Mouse (Mus musculus) lung, embryonic 14.5 days (tissue): ENCODE measurements around the gene Tjp1. TPM values are rescaled to one million over a fixed set of nuclear protein-coding genes. Genes with fewer than 3 reads are reported as not detected.

Experiments used
- ATAC-seq: fragments of 200-750 bp; cut with Nextera tagmentation; 2 replicates; pipeline ENCODE4 v1.8.0; 2017; ENCODE audit warnings: mild to moderate bottlenecking, moderate TSS enrichment, moderate library complexity; ENCODE audit not compliant: insufficient read depth
- DNase-seq: peaks from one replicate; pipeline ENCODE4 v3.0.0-alpha.2; 2015
- H3K27ac ChIP-seq: fragments of 300-500 bp; sonication (generic); 2 replicates; pipeline ENCODE4 v1.5.1; 2014; ENCODE audit warnings: low read depth, mild to moderate bottlenecking, moderate library complexity
- H3K27me3 ChIP-seq: fragments of 300-500 bp; sonication (generic); 2 replicates; pipeline ENCODE4 v1.6.1; 2014; ENCODE audit warnings: low read length, control low read depth; ENCODE audit not compliant: insufficient read depth
- H3K36me3 ChIP-seq: fragments of 300-500 bp; sonication (generic); 2 replicates; pipeline ENCODE4 v1.6.1; 2014; ENCODE audit warnings: control low read depth; ENCODE audit not compliant: insufficient read depth
- H3K4me1 ChIP-seq: fragments of 300-500 bp; sonication (generic); 2 replicates; pipeline ENCODE4 v1.6.1; 2014; ENCODE audit warnings: antibody characterized with exemption, control low read depth; ENCODE audit not compliant: insufficient read depth
- H3K4me2 ChIP-seq: fragments of 300-500 bp; sonication (generic); 2 replicates; pipeline ENCODE4 v1.6.1; 2014; ENCODE audit warnings: mild to moderate bottlenecking
- H3K4me3 ChIP-seq: fragments of 300-500 bp; sonication (generic); 2 replicates; pipeline ENCODE4 v1.5.1; 2014; ENCODE audit warnings: low read depth, low read length
- H3K9ac ChIP-seq: fragments of 300-500 bp; sonication (generic); 2 replicates; pipeline ENCODE4 v1.6.1; 2014
- H3K9me3 ChIP-seq: fragments of 300-500 bp; sonication (generic); 2 replicates; pipeline ENCODE4 v1.6.1; 2016; ENCODE audit warnings: low read depth, low read length, control low read depth
- CTCF ChIP-seq: IDR thresholded peaks from 2 replicates; pipeline ENCODE4 v1.5.1; 2016; ENCODE audit warnings: antibody characterized with exemption, low read depth
- WGBS: fragments of 180-500 bp; shearing (Covaris S2); extraction: QIAGEN DNeasy Blood & Tissue Kit; methylation state at CpG from one replicate; pipeline ENCODE4 v1.1.7; 2014; 5-methylcytosine and 5-hydroxymethylcytosine counted together
- polyA plus RNA-seq: library from polyadenylated mRNA; unstranded; fragments of >200 nt; fragmentation: Nextera tagmentation; extraction: Ambion mirVana; gene quantifications from 2 replicates; pipeline ENCODE4 v1.2.1, GENCODE M21; 2014

Gene Tjp1
- polyA plus RNA-seq, 1 experiment from 2014 or later: 32.2 TPM

GRCm38 (mm10) chr7:65486259-65486681, 41.3 kb downstream of the Tjp1 start:
- Histone ChIP-seq H3K9me3 (no peaks in the 10 kb centered on the region), H3K27me3 (no peaks in the 10 kb centered on the region), H3K36me3 (no peaks in the 10 kb centered on the region), H3K9ac (no peak overlapping the region), H3K4me2 (peak overlapping the region; percentile 51), H3K4me3 (peak overlapping the region; percentile 7), H3K27ac (no peak overlapping the region), H3K4me1 (no peaks in the 10 kb centered on the region; the same call in 1 of the 2 replicates)
- ATAC-seq (peak; percentile 83), DNase-seq (peak; percentile 80)
- WGBS: 6% methylated on average over 13 of the region's 13 CpGs
- no peak for TF ChIP-seq CTCF

GRCm38 (mm10) chr7:65484170-65484778, 43.3 kb downstream of the Tjp1 start:
- WGBS: 43% methylated on average over 5 of the region's 5 CpGs
- Histone ChIP-seq H3K36me3 (no peaks in the 10 kb centered on the region), H3K4me2 (no peak overlapping the region), H3K4me1 (no peaks in the 10 kb centered on the region; the same call in 1 of the 2 replicates), H3K9ac (no peak overlapping the region), H3K4me3 (no peak overlapping the region), H3K27me3 (no peaks in the 10 kb centered on the region), H3K9me3 (no peaks in the 10 kb centered on the region), H3K27ac (no peak overlapping the region)
- DNase-seq (no peak), ATAC-seq (no peak)
- no peak for TF ChIP-seq CTCF

- 52% methylated on average over 2 of the region's 2 CpGs for WGBS
- no peak overlapping the region for H3K27ac ChIP-seq
- H3K4me3 ChIP-seq: no peak overlapping the region
- no peak for TF ChIP-seq CTCF
- DNase-seq (no peak), ATAC-seq (no peak)
- H3K9me3 ChIP-seq: no peaks in the 10 kb centered on the region
- no peaks in the 10 kb centered on the region for H3K36me3 ChIP-seq
- H3K4me1 ChIP-seq: no peaks in the 10 kb centered on the region; the same call in 1 of the 2 replicates
- no peak overlapping the region for H3K4me2 ChIP-seq
- no peaks in the 10 kb centered on the region for H3K27me3 ChIP-seq
- H3K9ac ChIP-seq: no peak overlapping the region
These were observed 45.4 kb downstream of the Tjp1 start for GRCm38 (mm10) chr7:65482216-65482615.

- no peaks in the 10 kb centered on the region for H3K9me3 ChIP-seq
- H3K4me2 ChIP-seq: no peak overlapping the region
- no peak for TF ChIP-seq CTCF
- no peaks in the 10 kb centered on the region for H3K36me3 ChIP-seq
- no peak overlapping the region for H3K4me3 ChIP-seq
- H3K27me3 ChIP-seq: no peaks in the 10 kb centered on the region
- DNase-seq: no peak
- WGBS: 40% methylated on average over 3 of the region's 3 CpGs
- H3K9ac ChIP-seq: no peak overlapping the region
- no peak for ATAC-seq
- no peaks in the 10 kb centered on the region for H3K4me1 ChIP-seq
- no peak overlapping the region for H3K27ac ChIP-seq
These were observed 55.5 kb downstream of the Tjp1 start for GRCm38 (mm10) chr7:65472048-65472447.

GRCm38 (mm10) chr7:65471406-65471805, 56.2 kb downstream of the Tjp1 start:
- no peak for ATAC-seq
- WGBS: 74% methylated on average over 6 of the region's 6 CpGs

GRCm38 (mm10) chr7:65470214-65470613, 57.4 kb downstream of the Tjp1 start:
- Histone ChIP-seq H3K9ac (no peak overlapping the region), H3K36me3 (no peaks in the 10 kb centered on the region), H3K4me3 (no peak overlapping the region), H3K27me3 (no peaks in the 10 kb centered on the region), H3K27ac (peak overlapping the region; percentile 87), H3K4me1 (no peaks in the 10 kb centered on the region), H3K9me3 (no peaks in the 10 kb centered on the region), H3K4me2 (0 out of 2 replicates have a peak overlapping the region, but pooled peaks have one; percentile 33)
- DNase-seq (peak; percentile 41), ATAC-seq (peak; percentile 38; the same call in 1 of the 2 replicates)
- TF ChIP-seq CTCF: no peak
- 21% methylated on average over 8 of the region's 8 CpGs for WGBS

More at GRCm38 (mm10) chr7:65471406-65471805, 56.2 kb downstream of the Tjp1 start:
- no peak overlapping the region for H3K27ac ChIP-seq
- TF ChIP-seq CTCF: no peak
- no peak overlapping the region for H3K4me2 ChIP-seq
- no peaks in the 10 kb centered on the region for H3K4me1 ChIP-seq
- H3K9ac ChIP-seq: no peak overlapping the region
- no peaks in the 10 kb centered on the region for H3K9me3 ChIP-seq
- H3K36me3 ChIP-seq: no peaks in the 10 kb centered on the region
- H3K4me3 ChIP-seq: no peak overlapping the region
- DNase-seq: no peak
- H3K27me3 ChIP-seq: no peaks in the 10 kb centered on the region

GRCm38 (mm10) chr7:65469666-65470065, 57.9 kb downstream of the Tjp1 start:
- Histone ChIP-seq H3K9ac (no peak overlapping the region), H3K27ac (peak overlapping the region; percentile 87), H3K9me3 (no peaks in the 10 kb centered on the region), H3K4me2 (0 out of 2 replicates have a peak overlapping the region, but pooled peaks have one; percentile 33), H3K4me3 (no peak overlapping the region), H3K36me3 (no peaks in the 10 kb centered on the region), H3K27me3 (no peaks in the 10 kb centered on the region), H3K4me1 (no peaks in the 10 kb centered on the region)
- WGBS: 11% methylated on average over 6 of the region's 6 CpGs
- TF ChIP-seq CTCF: 0 out of 2 replicates have a peak, but pooled peaks have one; percentile 11
- ATAC-seq (peak; percentile 90), DNase-seq (peak; percentile 75)
